Mouse (Mus musculus) spleen, adult 12 weeks (tissue): ENCODE results near the gene Alox12.
A peak's percentile ranks its signal among the peaks of the same experiment; 100 is the strongest.

Source experiments
- DNase-seq: peaks from one replicate; pipeline ENCODE4 v3.0.0; 2022; ENCODE audit warnings: low spot score

Alox12 gene

GRCm38 (mm10) chr11:70254931-70255531, at the start of gene Alox12:
Gene Alox12, minus strand, starts transcription at chr11:70255353.
- no peak for DNase-seq

DNA sequence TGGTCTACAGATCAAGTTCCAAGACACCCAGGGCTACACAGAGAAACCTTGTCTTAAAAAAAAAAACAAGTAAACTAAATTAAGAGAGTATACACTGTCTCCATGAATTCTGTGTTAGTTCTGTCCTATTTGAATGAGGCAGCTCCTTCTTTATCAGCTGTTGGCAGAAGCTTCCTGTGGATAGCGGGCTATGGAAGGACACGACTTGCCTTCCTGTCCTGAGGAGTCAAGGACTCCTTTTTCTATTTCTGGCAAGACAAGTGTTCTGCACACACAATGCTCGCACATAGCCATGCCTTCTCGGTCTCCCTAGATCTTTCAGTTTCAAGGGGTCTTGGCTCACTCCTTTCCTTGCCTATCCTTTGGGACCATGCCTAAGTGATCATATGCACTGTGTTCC, 47.1 kb upstream of the Alox12 start:
- DNase-seq: no peak

DNA sequence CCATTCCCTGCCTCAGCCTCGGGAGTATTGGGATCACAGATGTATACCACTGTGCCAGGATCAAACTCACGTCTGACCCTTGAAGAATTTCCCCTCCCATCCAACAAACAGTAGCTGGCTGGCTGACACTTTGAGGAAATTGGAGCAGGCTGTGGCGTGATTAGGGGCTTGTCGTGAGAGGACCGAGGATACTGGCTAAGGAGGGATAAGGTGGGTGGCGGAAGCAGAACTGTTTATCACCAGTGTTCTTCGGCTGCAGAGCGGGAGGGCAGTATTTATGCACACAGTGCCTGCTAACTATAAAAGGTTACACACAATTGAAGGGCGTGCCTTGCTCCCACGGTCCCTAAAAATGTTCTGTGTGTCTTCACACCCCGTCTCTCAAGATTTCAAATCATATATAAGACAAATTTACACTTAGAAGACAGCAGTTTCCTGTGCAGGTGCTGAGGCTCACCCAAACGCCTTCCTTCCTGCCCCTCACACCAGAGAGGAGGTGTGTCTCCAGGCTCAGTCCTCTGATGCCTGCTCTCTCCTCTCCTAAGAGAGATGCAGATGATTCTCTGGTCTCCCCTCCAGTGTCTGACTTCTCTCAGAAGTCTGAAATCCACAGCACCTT, 42.8 kb upstream of the Alox12 start:
- DNase-seq: no peak

- DNase-seq: no peak
Measured at GRCm38 (mm10) chr11:70297405-70297804, 42.3 kb upstream of the Alox12 start.

DNA sequence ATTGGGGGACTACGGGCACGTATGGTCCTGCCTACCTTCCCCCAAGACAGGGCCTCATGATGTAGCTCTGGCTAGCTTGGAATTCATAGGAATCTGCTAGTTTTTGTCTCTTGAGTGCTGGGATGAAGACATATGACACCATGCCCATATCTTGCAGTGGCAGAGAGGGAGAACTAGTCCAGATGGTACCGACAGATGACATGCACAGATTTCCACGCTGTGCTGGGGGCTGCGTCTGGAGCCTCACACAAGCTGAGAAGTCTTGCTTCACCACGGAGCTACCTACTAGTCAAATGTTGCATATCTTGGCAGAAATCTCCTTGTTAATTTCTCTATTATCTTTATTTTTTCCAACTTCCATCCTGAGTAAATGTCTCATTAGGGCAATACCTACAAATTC, 38.7 kb upstream of the Alox12 start:
- DNase-seq: no peak

GRCm38 (mm10) chr11:70291235-70291634, 36.1 kb upstream of the Alox12 start:
- no peak for DNase-seq

DNA sequence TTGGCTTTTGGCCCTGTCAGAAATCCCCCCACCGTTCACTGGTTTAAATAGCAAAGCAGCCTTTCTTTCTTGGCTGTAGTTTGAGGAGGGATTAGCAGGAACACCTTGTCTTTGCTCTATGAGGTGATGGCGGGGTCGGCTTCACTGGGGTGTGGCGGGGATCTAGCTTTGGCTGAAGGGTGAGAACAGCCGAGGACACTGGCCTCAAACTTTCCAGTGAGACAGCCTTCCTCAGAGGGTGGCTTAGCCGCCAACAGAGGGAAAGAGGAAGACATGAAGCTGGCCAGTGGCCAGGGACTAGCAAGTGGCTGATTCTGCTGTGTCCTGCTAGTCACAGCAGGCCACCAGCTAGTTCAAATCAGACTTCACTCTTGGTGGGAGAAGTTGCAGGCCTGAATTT, 34.1 kb upstream of the Alox12 start:
- no peak for DNase-seq

GRCm38 (mm10) chr11:70288102-70288501, 32.9 kb upstream of the Alox12 start:
- no peak for DNase-seq

DNA sequence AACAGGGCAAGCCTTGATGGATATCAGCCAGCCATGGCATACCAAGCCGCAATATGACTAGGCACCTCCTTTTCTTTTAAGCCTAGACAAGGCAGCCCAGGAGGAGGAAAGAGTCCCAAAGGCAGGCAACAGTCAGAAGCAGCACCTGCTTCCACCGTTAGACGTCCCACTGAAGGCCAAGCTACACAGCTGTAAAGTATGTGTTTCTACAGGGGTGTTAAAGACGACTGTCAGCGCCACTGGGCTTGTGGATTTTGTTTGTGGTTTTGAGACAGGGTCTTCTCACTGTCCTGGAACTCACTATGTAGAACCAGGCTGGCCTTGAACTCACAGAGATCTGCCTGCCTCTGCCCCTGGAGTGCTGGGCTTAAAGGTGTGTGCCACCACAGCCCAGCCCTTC, 30.5 kb upstream of the Alox12 start:
- DNase-seq: no peak

GRCm38 (mm10) chr11:70284757-70285156, 29.6 kb upstream of the Alox12 start:
- DNase-seq: no peak

GRCm38 (mm10) chr11:70283666-70284065, 28.5 kb upstream of the Alox12 start:
- no peak for DNase-seq

DNA sequence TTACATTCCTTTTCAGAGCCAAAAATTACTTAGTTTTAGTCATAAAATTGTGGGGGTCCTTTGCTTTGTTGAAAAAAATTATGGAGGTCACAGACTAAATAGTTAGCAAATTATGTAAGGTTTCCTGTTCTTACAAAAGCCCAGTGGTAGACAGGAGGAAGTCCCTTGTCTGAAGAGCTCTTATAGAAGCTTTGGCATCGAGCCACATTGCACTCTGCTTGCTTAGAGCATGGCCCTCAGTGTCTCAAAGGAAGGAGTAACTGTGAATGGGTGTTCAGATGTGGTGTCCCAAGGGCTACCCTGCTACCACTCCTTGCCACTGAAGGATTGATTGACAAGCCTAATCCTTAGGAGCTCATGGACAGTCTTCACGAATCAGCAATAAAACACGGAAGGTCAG, 25.3 kb upstream of the Alox12 start:
- no peak for DNase-seq

- no peak for DNase-seq
Measured at GRCm38 (mm10) chr11:70278961-70279360, 23.8 kb upstream of the Alox12 start.

GRCm38 (mm10) chr11:70271641-70272040, 16.5 kb upstream of the Alox12 start:
- no peak for DNase-seq

- DNase-seq: no peak
Measured at GRCm38 (mm10) chr11:70266405-70266804, 11.3 kb upstream of the Alox12 start.

DNA sequence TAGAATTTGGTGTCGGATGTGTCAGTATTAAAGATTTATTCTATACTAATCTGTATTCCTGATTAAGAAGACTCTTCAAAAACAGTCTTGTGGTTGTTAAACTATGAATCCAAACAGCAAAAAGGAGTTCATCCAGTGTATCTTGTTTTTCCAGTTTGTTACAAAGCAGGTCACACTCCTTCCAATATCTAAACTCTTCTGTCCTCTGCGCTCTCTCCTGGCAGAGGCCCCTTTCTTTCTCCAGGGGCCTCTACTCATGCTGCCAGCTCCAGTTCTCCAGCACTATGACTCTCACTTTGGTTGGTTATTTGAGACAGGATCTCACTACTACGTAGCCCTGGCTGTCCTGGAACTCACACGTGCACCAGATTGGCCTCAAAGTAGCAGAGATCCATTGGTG, 10.7 kb upstream of the Alox12 start:
- DNase-seq: no peak

- DNase-seq: no peak
Measured at GRCm38 (mm10) chr11:70265252-70265651, 10.1 kb upstream of the Alox12 start.

GRCm38 (mm10) chr11:70259035-70259434, 3.9 kb upstream of the Alox12 start:
- no peak for DNase-seq

DNA sequence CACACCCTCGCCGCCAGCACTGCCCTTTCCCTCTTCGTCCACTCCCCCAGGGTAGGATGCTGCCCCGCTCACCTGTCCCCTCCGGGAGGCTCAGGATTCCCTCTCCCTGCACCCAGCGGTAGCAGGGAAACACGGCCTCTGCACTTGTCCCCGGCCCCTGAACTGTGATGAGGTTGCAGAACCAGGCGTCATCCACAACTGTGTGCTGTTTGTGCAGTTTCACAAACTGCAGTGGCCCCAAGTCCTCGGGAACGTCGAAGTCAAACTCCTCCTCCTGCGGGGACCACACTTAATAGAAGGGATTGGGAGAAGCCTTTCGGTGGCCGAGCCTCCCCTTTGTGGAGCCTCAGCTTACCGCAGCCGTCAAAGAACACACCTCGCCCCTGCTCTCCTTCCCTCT, 816 bp downstream of the Alox12 start:
- no peak for DNase-seq

GRCm38 (mm10) chr11:70251853-70252252, 3.3 kb downstream of the Alox12 start:
- no peak for DNase-seq

DNA sequence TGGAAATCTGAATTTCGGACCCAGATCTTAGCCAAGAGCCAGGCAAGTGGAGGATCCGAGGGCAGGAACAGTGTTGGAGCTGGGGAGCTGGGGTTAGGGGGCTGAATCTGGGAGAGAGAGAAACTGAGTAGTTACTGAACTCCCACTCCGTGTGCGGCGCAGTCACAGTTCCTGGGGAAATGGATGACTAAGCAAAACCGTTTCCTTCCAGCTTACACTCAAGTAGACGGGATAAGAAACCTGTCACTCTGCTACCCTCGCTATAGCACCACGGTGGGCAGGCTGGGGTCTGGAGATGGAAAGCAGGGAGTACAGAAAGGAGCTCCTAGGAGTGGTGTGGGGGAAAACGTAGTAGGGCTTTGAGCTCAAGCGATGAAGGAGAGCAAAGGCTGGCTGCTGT, 5.0 kb downstream of the Alox12 start:
- DNase-seq: no peak

DNA sequence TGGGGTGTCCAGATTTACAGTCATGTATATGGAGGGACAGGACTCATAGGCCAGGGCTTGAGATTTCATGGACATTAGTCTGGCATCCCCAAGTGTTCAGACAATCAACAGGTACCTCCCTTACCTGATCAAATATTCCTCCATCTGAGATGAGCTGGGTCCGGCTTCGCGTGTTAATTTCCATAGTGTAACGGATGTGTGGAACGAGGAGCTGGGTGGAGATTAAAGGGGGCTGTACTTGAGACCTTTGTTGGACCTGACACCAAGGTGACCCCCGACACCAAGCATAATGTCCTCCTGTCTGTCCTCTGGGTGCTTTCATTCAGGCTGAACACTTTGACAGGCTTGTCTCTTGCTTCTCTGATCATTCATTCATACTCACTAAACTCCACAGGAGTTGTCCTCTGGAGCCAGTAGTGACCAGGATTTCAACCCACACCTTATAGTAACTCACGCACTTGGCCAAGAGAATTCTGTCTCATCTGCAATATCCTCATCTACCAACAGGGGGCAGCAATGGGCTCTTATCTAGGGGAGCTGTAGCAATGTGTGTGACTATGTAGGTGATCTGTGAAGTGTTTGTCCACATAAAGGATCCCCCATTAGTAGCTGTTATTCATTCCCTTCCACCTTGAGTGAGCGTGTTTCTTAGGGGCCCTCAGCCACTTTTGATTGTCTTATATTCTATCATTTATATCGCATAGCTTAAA, 7.9 kb downstream of the Alox12 start:
- peak; percentile 50 for DNase-seq

GRCm38 (mm10) chr11:70242591-70242990, 12.6 kb downstream of the Alox12 start:
- DNase-seq: no peak
